Mouse (Mus musculus) myocyte (in vitro differentiated cells): ENCODE measurements around the gene Mns1.

ENCODE experiments used
- CEBPB ChIP-seq: IDR thresholded peaks from 2 replicates; pipeline ENCODE4 v1.6.1; 2011; ENCODE audit warnings: mild to moderate bottlenecking, moderate library complexity; ENCODE audit not compliant: poor library complexity, insufficient read depth, severe bottlenecking
- E2F4 ChIP-seq: IDR thresholded peaks from one replicate; pipeline ENCODE4 v1.6.1; 2011; ENCODE audit warnings: mild to moderate bottlenecking, control low read depth, moderate library complexity; ENCODE audit not compliant: insufficient read depth
- MAX ChIP-seq: IDR thresholded peaks from one replicate; pipeline ENCODE4 v1.6.1; 2011; ENCODE audit warnings: low read depth, mild to moderate bottlenecking, control low read depth
- MYOD1 ChIP-seq, 3 experiments: IDR thresholded peaks; one replicate each; pipeline ENCODE4 v1.6.1; 2011; ENCODE audit warnings: control low read depth in 2 of 3, low read depth in 2 of 3, mild to moderate bottlenecking in 2 of 3, moderate library complexity in 1 of 3; ENCODE audit not compliant: insufficient read length in 2 of 3, control insufficient read depth in 1 of 3
- MYOG ChIP-seq, 3 experiments: IDR thresholded peaks; one replicate each; pipeline ENCODE4 v1.6.1; 2011; ENCODE audit warnings: control low read depth in 2 of 3, low read depth in 2 of 3, mild to moderate bottlenecking in 2 of 3; ENCODE audit not compliant: insufficient read length in 2 of 3, control insufficient read depth in 1 of 3, insufficient read depth in 1 of 3
- POLR2A ChIP-seq: IDR thresholded peaks from one replicate; pipeline ENCODE4 v1.6.1; 2011; ENCODE audit warnings: low read depth, mild to moderate bottlenecking, control low read depth, moderate library complexity; ENCODE audit not compliant: insufficient read length
- POLR2AphosphoS2 ChIP-seq: IDR thresholded peaks from one replicate; pipeline ENCODE4 v1.6.1; 2011; ENCODE audit warnings: low read depth, control low read depth; ENCODE audit not compliant: insufficient read length
- REST ChIP-seq: IDR thresholded peaks from one replicate; pipeline ENCODE4 v1.6.1; 2011; ENCODE audit warnings: mild to moderate bottlenecking, control low read depth, moderate library complexity; ENCODE audit not compliant: insufficient read depth, insufficient read length
- SRF ChIP-seq: IDR thresholded peaks from one replicate; pipeline ENCODE4 v1.6.1; 2011; ENCODE audit warnings: low read depth; ENCODE audit not compliant: control insufficient read depth, insufficient read length
- TCF12 ChIP-seq: IDR thresholded peaks from one replicate; pipeline ENCODE4 v1.6.1; 2011; ENCODE audit warnings: mild to moderate bottlenecking, control low read depth; ENCODE audit not compliant: poor library complexity, insufficient read depth, severe bottlenecking
- TCF3 ChIP-seq: IDR thresholded peaks from one replicate; pipeline ENCODE4 v1.6.1; 2011; ENCODE audit warnings: low read depth, control low read depth; ENCODE audit not compliant: insufficient read length
- USF1 ChIP-seq: IDR thresholded peaks from one replicate; pipeline ENCODE4 v1.6.1; 2011; ENCODE audit warnings: low read depth, mild to moderate bottlenecking, control low read depth, moderate library complexity

- TF ChIP-seq POLR2A (no peak), POLR2AphosphoS2 (no peak), MAX (no peak), USF1 (no peak), REST (no peak), CEBPB (no peak), MYOG (IDR thresholded peaks at IDR 0.05; ENCODE audit: control insufficient read depth in 1 of 3, insufficient read depth in 1 of 3, insufficient read length in 2 of 3, low read depth in 2 of 3) (no peak), MYOD1 (IDR thresholded peaks at IDR 0.05; ENCODE audit: control insufficient read depth in 1 of 3, insufficient read length in 2 of 3, low read depth in 2 of 3) (no peak), E2F4 (no peak), TCF12 (no peak), SRF (no peak), TCF3 (no peak)
Observed at GRCm38 (mm10) chr9:72422284-72422683, 15.5 kb upstream of the Mns1 start.
